Mouse (Mus musculus): Measurements from ENCODE around the gene Stk38l. TPM values are rescaled to one million over a fixed set of nuclear protein-coding genes. Genes with fewer than 3 reads are reported as not detected.

Gene Stk38l
- total RNA-seq, 2 experiments from 2014 or later = 2.7 to 3.4 TPM

- ATAC-seq (replicated peaks; ENCODE audit: low FRiP score, low TSS enrichment, poor library complexity, severe bottlenecking) = no peak
These were observed 100.6 kb downstream of the Stk38l start for GRCm38 (mm10) chr6:146825487-146825773.

Other genes with a start within 250 kb of the Stk38l start
- gene Itpr2, start 222.8 kb upstream of the Stk38l start, total RNA-seq (2014; fragmentation: Nextera tagmentation) = 10.1 and 14.2 TPM in 2 replicates
- gene Itpr2, start 222.8 kb upstream of the Stk38l start, total RNA-seq (2017) = 8.6 and 9.3 TPM in 2 replicates
- 127 and 129 TPM in 2 replicates for gene Fgfr1op2, start 147.8 kb upstream of the Stk38l start, total RNA-seq (2014; fragmentation: Nextera tagmentation)
- 205 and 208 TPM in 2 replicates for gene Fgfr1op2, start 147.8 kb upstream of the Stk38l start, total RNA-seq (2017)
- 119 and 125 TPM in 2 replicates for gene Ints13, start 147.2 kb upstream of the Stk38l start, total RNA-seq (2014; fragmentation: Nextera tagmentation)
- gene Ints13, start 147.2 kb upstream of the Stk38l start, total RNA-seq (2017) = 173 and 221 TPM in 2 replicates
- 70.8 and 85.1 TPM in 2 replicates for gene Med21, start 82.4 kb upstream of the Stk38l start, total RNA-seq (2014; fragmentation: Nextera tagmentation)
- gene Med21, start 82.4 kb upstream of the Stk38l start, total RNA-seq (2017) = 83.8 and 89.7 TPM in 2 replicates
- gene Tm7sf3, start 82.2 kb upstream of the Stk38l start, total RNA-seq (2014; fragmentation: Nextera tagmentation) = 47.6 and 57.4 TPM in 2 replicates
- gene Tm7sf3, start 82.2 kb upstream of the Stk38l start, total RNA-seq (2017) = 60.9 and 68.3 TPM in 2 replicates
- not detected in 2 replicates for gene Arntl2, start 71.1 kb downstream of the Stk38l start, total RNA-seq (2014; fragmentation: Nextera tagmentation)
- gene Arntl2, start 71.1 kb downstream of the Stk38l start, total RNA-seq (2017) = not detected in 2 replicates
- gene Smco2, start 125.1 kb downstream of the Stk38l start, total RNA-seq (2014; fragmentation: Nextera tagmentation) = not detected in 2 replicates
- not detected in 2 replicates for gene Smco2, start 125.1 kb downstream of the Stk38l start, total RNA-seq (2017)
- 1.2 and 6.5 TPM in 2 replicates for gene Ppfibp1, start 163.5 kb downstream of the Stk38l start, total RNA-seq (2014; fragmentation: Nextera tagmentation)
- gene Ppfibp1, start 163.5 kb downstream of the Stk38l start, total RNA-seq (2017) = 6.1 and 11.4 TPM in 2 replicates
- not detected in 2 replicates for gene 1700034J05Rik, start 229.4 kb downstream of the Stk38l start, total RNA-seq (2014; fragmentation: Nextera tagmentation)
- not detected in 2 replicates for gene 1700034J05Rik, start 229.4 kb downstream of the Stk38l start, total RNA-seq (2017)